Mouse (Mus musculus): ENCODE measurements around the gene Nemp1. TPM values are rescaled to one million over a fixed set of nuclear protein-coding genes. Genes with fewer than 3 reads are reported as not detected.
"Not testable (repeated sequence)": the region's sequence is repeated elsewhere in the genome, so short reads cannot be mapped to it uniquely, and the experiment has no call there.

Nemp1 gene
- polyA plus RNA-seq, 1 experiment from 2014 or later = 10.9 TPM

DNA sequence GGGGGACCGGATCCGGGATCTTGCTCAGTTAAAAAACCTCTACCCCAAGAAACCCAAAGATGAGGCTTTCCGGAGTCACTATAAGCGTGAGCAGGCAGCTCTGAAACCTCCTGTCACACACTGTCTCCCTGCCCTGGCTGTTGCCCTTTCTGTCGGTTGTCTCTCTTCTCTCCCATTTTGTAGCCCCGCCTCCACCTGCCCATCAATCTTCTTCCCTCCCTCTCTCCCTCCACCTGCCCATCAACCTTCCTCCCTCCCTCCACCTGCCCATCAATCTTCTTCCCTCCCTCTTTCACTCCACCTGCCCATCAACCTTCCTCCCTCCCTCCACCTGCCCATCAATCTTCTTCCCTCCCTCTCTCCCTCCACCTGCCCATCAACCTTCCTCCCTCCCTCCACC, 9.1 kb upstream of the Nemp1 start:
- H3K4me2 ChIP-seq; H3K4me3 ChIP-seq (replicated peaks); H3K9me3 ChIP-seq (replicated peaks); ATAC-seq (replicated peaks; ENCODE audit: low FRiP score); H3K27me3 ChIP-seq; H3K9ac ChIP-seq; H3K27ac ChIP-seq: not testable (repeated sequence)
- peaks cover 54% of the 10 kb centered on the region for H3K4me1 ChIP-seq
- peaks cover 60% of the 10 kb centered on the region for H3K36me3 ChIP-seq
- WGBS = 55% methylated on average over 6 of the region's 6 CpGs

DNA sequence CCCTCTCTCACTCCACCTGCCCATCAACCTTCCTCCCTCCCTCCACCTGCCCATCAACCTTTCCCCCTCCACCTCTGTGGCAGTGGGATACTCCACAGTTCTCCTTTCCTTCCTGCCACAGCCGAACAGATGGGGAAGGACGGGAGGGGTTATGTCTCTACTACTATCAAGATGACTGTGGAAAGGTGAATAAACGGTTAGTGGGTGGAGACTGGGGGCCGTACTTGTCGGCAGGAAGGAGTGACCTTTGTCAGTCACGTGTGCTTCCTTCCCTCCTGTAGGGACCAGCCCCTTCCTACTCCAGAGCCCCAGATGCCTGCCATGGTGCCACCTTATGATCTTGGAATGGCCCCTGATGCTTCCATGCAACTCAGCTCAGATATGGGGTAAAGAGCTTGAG, 8.6 kb upstream of the Nemp1 start:
- Histone ChIP-seq H3K9ac (no peak overlapping the region), H3K4me2 (peak overlapping the region; percentile 44; the same call in 1 of the 2 replicates), H3K4me3 (replicated peaks) (0 out of 2 replicates have a peak overlapping the region, but pooled peaks have one; percentile 15), H3K4me1 (peaks cover 54% of the 10 kb centered on the region), H3K27me3 (no peaks in the 10 kb centered on the region), H3K36me3 (peaks cover 60% of the 10 kb centered on the region), H3K9me3 (replicated peaks) (no peaks in the 10 kb centered on the region), H3K27ac (peak overlapping the region; percentile 56)
- WGBS = 10% methylated on average over 6 of the region's 6 CpGs
- no peak for ATAC-seq (replicated peaks; ENCODE audit: low FRiP score)

GRCm38 (mm10) chr10:127659551-127659950, 7.2 kb upstream of the Nemp1 start:
- H3K27me3 ChIP-seq = no peaks in the 10 kb centered on the region
- no peak overlapping the region for H3K27ac ChIP-seq
- no peak for ATAC-seq (replicated peaks; ENCODE audit: low FRiP score)
- H3K36me3 ChIP-seq = peaks cover 63% of the 10 kb centered on the region
- WGBS = 21% methylated on average over 1 of the region's 1 CpGs
- H3K9me3 ChIP-seq (replicated peaks) = no peaks in the 10 kb centered on the region
- H3K9ac ChIP-seq = no peak overlapping the region
- peaks cover 63% of the 10 kb centered on the region for H3K4me1 ChIP-seq
- H3K4me3 ChIP-seq (replicated peaks) = no peak overlapping the region
- H3K4me2 ChIP-seq = no peak overlapping the region

DNA sequence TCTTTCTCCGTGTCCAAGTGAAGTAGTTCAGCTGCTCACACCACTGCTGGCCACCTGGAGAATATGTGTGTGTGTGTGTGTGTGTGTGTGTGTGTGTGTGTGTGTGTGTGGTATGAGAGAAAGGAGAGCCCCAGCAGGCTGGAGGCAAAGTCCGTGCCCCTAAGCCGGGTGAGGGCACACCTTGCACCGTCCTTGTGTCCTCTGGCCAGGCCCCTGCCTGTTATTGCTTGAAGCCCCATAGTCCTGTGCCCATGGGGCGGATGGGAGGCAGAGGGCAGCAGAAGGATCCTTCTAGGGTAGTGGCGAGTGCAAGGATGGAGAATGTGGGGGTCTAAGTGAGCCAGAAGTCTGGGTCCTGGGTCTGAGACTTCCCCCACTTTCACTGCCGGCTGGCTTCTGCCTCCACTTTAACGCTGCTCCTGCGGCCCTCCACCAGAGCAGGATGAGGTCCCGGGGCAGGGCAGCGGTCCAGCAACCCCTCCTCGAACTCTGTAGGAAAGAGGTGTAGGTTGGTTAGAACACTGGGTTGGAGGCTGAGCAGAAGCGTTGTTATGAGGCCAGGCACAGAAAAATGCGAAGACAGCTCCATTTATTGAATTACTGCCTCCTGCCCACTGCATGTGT, 5.3 kb upstream of the Nemp1 start:
- Histone ChIP-seq H3K4me3 (replicated peaks) (peak overlapping the region; percentile 24), H3K9ac (peak overlapping the region; percentile 14)
- ATAC-seq (replicated peaks; ENCODE audit: low FRiP score) = no peak

GRCm38 (mm10) chr10:127661915-127662663, 4.6 kb upstream of the Nemp1 start:
- H3K27ac ChIP-seq = peak overlapping the region; percentile 89
- H3K36me3 ChIP-seq = peaks cover 50% of the 10 kb centered on the region
- peak; percentile 28; the same call in 1 of the 2 replicates for ATAC-seq (replicated peaks; ENCODE audit: low FRiP score)
- H3K9ac ChIP-seq = peak overlapping the region; percentile 14
- peak overlapping the region; percentile 80 for H3K4me2 ChIP-seq
- peak overlapping the region; percentile 24 for H3K4me3 ChIP-seq (replicated peaks)
- peaks cover 82% of the 10 kb centered on the region for H3K4me1 ChIP-seq
- no peaks in the 10 kb centered on the region for H3K27me3 ChIP-seq
- no peaks in the 10 kb centered on the region for H3K9me3 ChIP-seq (replicated peaks)
- WGBS = 3% methylated on average over 16 of the region's 16 CpGs

More for the DNA sequence above, 5.3 kb upstream of the Nemp1 start:
- H3K27ac ChIP-seq = peak overlapping the region; percentile 89
- 10% methylated on average over 14 of the region's 14 CpGs for WGBS
- peaks cover 50% of the 10 kb centered on the region for H3K36me3 ChIP-seq
- H3K27me3 ChIP-seq = no peaks in the 10 kb centered on the region
- H3K4me2 ChIP-seq = peak overlapping the region; percentile 80
- H3K9me3 ChIP-seq (replicated peaks) = no peaks in the 10 kb centered on the region
- H3K4me1 ChIP-seq = peaks cover 78% of the 10 kb centered on the region

GRCm38 (mm10) chr10:127662666-127663253, 3.9 kb upstream of the Nemp1 start:
- H3K36me3 ChIP-seq = peaks cover 50% of the 10 kb centered on the region
- H3K9ac ChIP-seq = no peak overlapping the region; the same call in 1 of the 2 replicates
- peak overlapping the region; percentile 80 for H3K4me2 ChIP-seq
- no peaks in the 10 kb centered on the region for H3K27me3 ChIP-seq
- no peak for ATAC-seq (replicated peaks; ENCODE audit: low FRiP score)
- peaks cover 89% of the 10 kb centered on the region for H3K4me1 ChIP-seq
- peak overlapping the region; percentile 24 for H3K4me3 ChIP-seq (replicated peaks)
- no peaks in the 10 kb centered on the region for H3K9me3 ChIP-seq (replicated peaks)
- 21% methylated on average over 19 of the region's 19 CpGs for WGBS
- H3K27ac ChIP-seq = peak overlapping the region; percentile 89

DNA sequence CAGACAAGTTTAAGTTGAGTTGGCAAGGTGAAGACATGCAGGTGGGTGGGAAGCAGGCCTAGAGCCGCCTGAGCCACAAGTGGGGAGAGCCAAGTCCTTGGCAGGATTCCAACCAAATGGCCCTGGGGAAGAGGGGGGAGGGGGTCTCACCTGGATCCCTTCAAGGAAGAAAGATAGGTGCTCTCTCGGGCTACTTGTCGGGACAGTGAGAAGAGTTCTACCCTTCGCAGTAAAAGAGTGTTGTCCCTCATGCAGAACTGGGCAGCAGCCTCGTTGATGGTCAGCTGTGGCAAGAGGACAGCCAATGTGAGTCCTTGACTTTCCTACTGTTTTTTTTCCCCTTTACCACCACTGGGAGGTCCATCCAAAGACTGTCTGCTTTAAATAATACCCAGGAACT, 3.1 kb upstream of the Nemp1 start:
- peak overlapping the region; percentile 84 for H3K4me3 ChIP-seq (replicated peaks)
- H3K4me2 ChIP-seq = peak overlapping the region; percentile 80
- H3K9ac ChIP-seq = no peak overlapping the region
- no peak for ATAC-seq (replicated peaks; ENCODE audit: low FRiP score)
- no peaks in the 10 kb centered on the region for H3K27me3 ChIP-seq
- H3K9me3 ChIP-seq (replicated peaks) = no peaks in the 10 kb centered on the region
- peak overlapping the region; percentile 89 for H3K27ac ChIP-seq
- peaks cover 50% of the 10 kb centered on the region for H3K36me3 ChIP-seq
- peaks cover 90% of the 10 kb centered on the region for H3K4me1 ChIP-seq
- WGBS = 25% methylated on average over 5 of the region's 5 CpGs

GRCm38 (mm10) chr10:127664166-127664565, 2.5 kb upstream of the Nemp1 start:
- H3K4me3 ChIP-seq (replicated peaks) = peak overlapping the region; percentile 84
- H3K4me1 ChIP-seq = peaks cover 93% of the 10 kb centered on the region
- peak overlapping the region; percentile 8; the same call in 1 of the 2 replicates for H3K9ac ChIP-seq
- peak overlapping the region; percentile 89; the same call in 1 of the 2 replicates for H3K27ac ChIP-seq
- no peaks in the 10 kb centered on the region for H3K27me3 ChIP-seq
- no peak for ATAC-seq (replicated peaks; ENCODE audit: low FRiP score)
- H3K36me3 ChIP-seq = peaks cover 50% of the 10 kb centered on the region
- no peaks in the 10 kb centered on the region for H3K9me3 ChIP-seq (replicated peaks)
- 40% methylated on average over 16 of the region's 16 CpGs for WGBS
- H3K4me2 ChIP-seq = peak overlapping the region; percentile 80

DNA sequence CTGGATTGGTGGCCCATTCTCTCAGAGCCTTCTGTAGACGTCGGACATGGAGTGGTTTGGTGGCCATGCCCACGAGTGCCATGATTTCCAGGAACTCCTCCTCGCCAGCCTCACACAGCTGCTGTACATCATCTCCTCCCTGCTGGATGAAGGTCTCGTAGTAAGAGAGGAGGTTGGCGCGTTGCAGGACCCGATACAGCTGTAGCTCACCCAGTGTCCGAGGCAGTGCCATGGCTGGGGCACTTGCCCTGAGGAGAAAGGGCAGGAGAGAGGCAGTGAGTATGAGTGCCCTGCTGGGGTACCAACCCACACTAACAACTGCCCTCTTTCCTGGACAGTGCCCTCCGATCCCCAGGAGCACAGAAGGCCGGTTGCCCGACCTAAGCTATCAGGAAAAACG, 1.8 kb upstream of the Nemp1 start:
- Histone ChIP-seq H3K27ac (peak overlapping the region; percentile 99), H3K27me3 (no peaks in the 10 kb centered on the region), H3K4me1 (peaks cover 91% of the 10 kb centered on the region), H3K4me3 (replicated peaks) (peak overlapping the region; percentile 84), H3K36me3 (peaks cover 42% of the 10 kb centered on the region), H3K9ac (peak overlapping the region; percentile 84), H3K9me3 (replicated peaks) (no peaks in the 10 kb centered on the region), H3K4me2 (peak overlapping the region; percentile 80)
- WGBS = 30% methylated on average over 13 of the region's 13 CpGs
- ATAC-seq (replicated peaks; ENCODE audit: low FRiP score) = no peak

DNA sequence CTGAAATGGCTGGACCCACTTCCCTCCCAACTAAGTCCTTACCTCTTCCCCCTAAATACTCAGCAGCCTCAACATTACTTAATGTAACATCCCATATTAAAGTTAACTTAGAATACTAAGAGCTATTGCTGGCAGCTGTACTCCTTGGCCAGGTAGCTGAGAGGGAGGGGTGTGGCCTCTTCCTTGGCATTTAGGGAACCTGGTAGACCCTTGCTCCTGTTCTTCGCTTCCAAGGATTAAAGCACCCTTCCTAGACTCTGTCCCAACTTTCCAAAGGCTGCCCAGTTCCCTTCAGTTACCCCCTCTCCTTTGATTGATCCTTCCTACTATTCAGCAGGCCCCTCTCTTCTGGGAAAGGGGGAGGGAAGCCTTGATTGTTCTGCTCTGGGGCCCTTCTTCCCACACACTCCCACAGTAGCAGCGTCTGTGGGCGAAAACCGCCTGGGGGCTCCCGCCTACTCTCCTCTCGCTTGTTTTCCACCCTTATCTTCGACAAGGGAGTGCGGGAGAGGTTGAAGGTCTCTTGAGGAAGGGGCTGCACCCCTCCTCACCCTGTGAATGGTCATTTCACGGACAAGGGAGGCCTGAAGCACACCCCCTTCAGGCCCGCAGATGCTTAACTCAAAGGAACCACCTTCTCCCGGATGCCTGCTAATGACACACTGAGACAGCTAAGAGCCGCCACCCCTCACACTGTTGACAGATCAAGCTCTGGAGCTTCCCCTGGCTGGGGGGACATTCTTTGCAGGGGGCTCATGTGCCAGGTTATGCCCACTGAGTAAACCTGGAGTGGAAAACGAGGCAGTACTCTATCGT, 1.1 kb upstream of the Nemp1 start:
- H3K4me3 ChIP-seq (replicated peaks) = peak overlapping the region; percentile 84
- WGBS = 4% methylated on average over 14 of the region's 14 CpGs
- ATAC-seq (replicated peaks; ENCODE audit: low FRiP score) = no peak
- peaks cover 86% of the 10 kb centered on the region for H3K4me1 ChIP-seq
- peaks cover 36% of the 10 kb centered on the region for H3K36me3 ChIP-seq
- H3K4me2 ChIP-seq = peak overlapping the region; percentile 80
- H3K27me3 ChIP-seq = no peaks in the 10 kb centered on the region
- H3K27ac ChIP-seq = peak overlapping the region; percentile 99
- H3K9ac ChIP-seq = peak overlapping the region; percentile 84
- H3K9me3 ChIP-seq (replicated peaks) = no peaks in the 10 kb centered on the region

- H3K9me3 ChIP-seq (replicated peaks) = no peaks in the 10 kb centered on the region
- no peaks in the 10 kb centered on the region for H3K27me3 ChIP-seq
- WGBS = under 1% methylated on average over 35 of the region's 35 CpGs
- peak overlapping the region; percentile 80 for H3K4me2 ChIP-seq
- peak overlapping the region; percentile 99 for H3K27ac ChIP-seq
- peaks cover 24% of the 10 kb centered on the region for H3K36me3 ChIP-seq
- H3K9ac ChIP-seq = peak overlapping the region; percentile 84
- ATAC-seq (replicated peaks; ENCODE audit: low FRiP score) = peak; percentile 69
- H3K4me1 ChIP-seq = peaks cover 66% of the 10 kb centered on the region
- peak overlapping the region; percentile 84 for H3K4me3 ChIP-seq (replicated peaks)
Measured at GRCm38 (mm10) chr10:127667269-127668092, 780 bp downstream of the Nemp1 start.
